ENCODE assay signal across 21 mouse cellular contexts in the genomic region with DNA sequence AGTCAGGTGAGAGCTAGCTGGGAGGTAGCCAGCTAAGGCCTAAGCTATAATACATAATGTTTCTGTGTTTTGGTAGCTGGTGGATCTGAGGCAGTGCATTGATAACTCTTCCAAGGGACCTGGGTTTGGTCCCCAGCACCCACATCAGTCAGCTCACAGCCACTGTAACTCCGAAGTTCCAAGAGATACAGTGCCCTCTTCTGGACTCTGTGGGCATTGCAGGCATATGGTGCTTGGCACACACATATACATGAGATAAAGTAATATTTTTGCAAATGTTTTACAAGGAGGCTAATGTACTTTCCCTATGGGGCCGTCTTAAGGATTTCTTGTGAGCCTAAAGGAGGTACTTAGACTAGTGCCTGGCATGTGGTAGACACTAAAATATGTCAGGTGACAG.
DNase-seq lines count a peak whose midpoint lies in the region; ATAC-seq and TF ChIP-seq lines count a peak whose summit lies in the region.
"Had no signal": no experiment of that assay in that cellular context is flagged by ENCODE, and none has a peak within 500 bp of the region (broad histone marks: within the 10 kb centered on the region; RNA-seq: fewer than 3 reads in every experiment).

No protein-coding gene starts in this region.

- H3K4me3 ChIP-seq in forebrain, postnatal 0 days (ENCODE audit: low read depth, low read length): no peak overlapping the region
- no peak overlapping the region for H3K4me3 ChIP-seq in forebrain, embryonic 13.5 days
- no peak overlapping the region for H3K4me3 ChIP-seq in left cerebral cortex, adult 2 months
- H3K4me3 ChIP-seq in cortical plate, adult 2 months (ENCODE audit: insufficient read depth, low read length): no peak overlapping the region
- H3K4me3 ChIP-seq: heart, embryonic 10.5 days; neural tube, embryonic 12.5 days had no signal

- H3K4me1 ChIP-seq in forebrain, postnatal 0 days (ENCODE audit: insufficient read depth): no peaks in the 10 kb centered on the region
- H3K4me1 ChIP-seq in forebrain, embryonic 13.5 days: no peaks in the 10 kb centered on the region
- H3K4me1 ChIP-seq in cortical plate, adult 2 months (ENCODE audit: control insufficient read depth, insufficient read depth, low read length): no peaks in the 10 kb centered on the region
- H3K4me1 ChIP-seq: heart, embryonic 10.5 days; neural tube, embryonic 12.5 days had no signal

- H3K36me3 ChIP-seq in forebrain, postnatal 0 days (ENCODE audit: insufficient read depth): no peaks in the 10 kb centered on the region
- no peaks in the 10 kb centered on the region for H3K36me3 ChIP-seq in forebrain, embryonic 13.5 days (ENCODE audit: poor library complexity, severe bottlenecking)
- H3K36me3 ChIP-seq: heart, embryonic 10.5 days; neural tube, embryonic 12.5 days had no signal

- intact Hi-C loops in left cerebral cortex, adult 2 months (cut with DNase I): no loop called here
- intact Hi-C loops in left cerebral cortex, postnatal 25 days (cut with DNase I): no loop called here

- no peaks in the 10 kb centered on the region for H3K27me3 ChIP-seq in forebrain, postnatal 0 days (ENCODE audit: insufficient read depth, low read length)
- no peaks in the 10 kb centered on the region for H3K27me3 ChIP-seq in forebrain, embryonic 13.5 days
- H3K27me3 ChIP-seq: neural tube, embryonic 12.5 days; Patski had no signal

- no peak for ATAC-seq in forebrain, postnatal 0 days
- ATAC-seq in forebrain, embryonic 13.5 days: no peak
- ATAC-seq: forebrain, embryonic 14.5 days; inflammation-experienced regulatory T-cells, adult 6 months; Patski had no signal

- H3K9me3 ChIP-seq in forebrain, postnatal 0 days (ENCODE audit: low read length): no peaks in the 10 kb centered on the region
- H3K9me3 ChIP-seq in forebrain, embryonic 13.5 days (replicated peaks): 0 out of 2 replicates have a peak, but pooled peaks cover 6% of the 10 kb centered on the region
- H3K9me3 ChIP-seq: heart, embryonic 10.5 days; neural tube, embryonic 12.5 days had no signal

- no peak overlapping the region for H3K9ac ChIP-seq in forebrain, postnatal 0 days
- no peak overlapping the region for H3K9ac ChIP-seq in forebrain, embryonic 13.5 days
- H3K9ac ChIP-seq: lung, embryonic 14.5 days; neural tube, embryonic 12.5 days had no signal

- no peak for DNase-seq in forebrain, postnatal 0 days
- DNase-seq in left cerebral cortex, adult 2 months (ENCODE audit: extremely low spot score in 1 of 2, low spot score in 2 of 2): no peak
- DNase-seq in left cerebral cortex, postnatal 25 days (ENCODE audit: low spot score in 2 of 2): no peak
- DNase-seq in ES-CJ7 (ENCODE audit: low read depth, low spot score): peak; percentile 21
- no peak for DNase-seq in frontal cortex, postnatal 25 days (ENCODE audit: low spot score in 2 of 2)
- DNase-seq: adrenal gland, postnatal 36 days; cerebellum, adult 9-10 months; heart, postnatal 10 days; layer of hippocampus, postnatal 36 days; left cerebral cortex, postnatal 4 days; lung, embryonic 14.5 days; lung, postnatal 36 days; right cerebral cortex, postnatal 4 days; thymus, postnatal 25 days had no signal

- WGBS in forebrain, postnatal 0 days: 95% methylated on average over 2 of the region's 2 CpGs
- WGBS in forebrain, embryonic 13.5 days: 87% methylated on average over 2 of the region's 2 CpGs

- no peak overlapping the region for H3K27ac ChIP-seq in forebrain, postnatal 0 days (ENCODE audit: low read depth, low read length)
- H3K27ac ChIP-seq in forebrain, embryonic 13.5 days: no peak overlapping the region
- H3K27ac ChIP-seq in left cerebral cortex, adult 2 months: no peak overlapping the region
- H3K27ac ChIP-seq in cortical plate, adult 2 months (ENCODE audit: insufficient read depth, low read length): no peak overlapping the region
- H3K27ac ChIP-seq: heart, embryonic 10.5 days; neural tube, embryonic 12.5 days had no signal

- no peak for TF ChIP-seq POLR2A in cortical plate, adult 2 months (IDR thresholded peaks at IDR 0.05; ENCODE audit: extremely low read depth, insufficient read depth, low read length)

- TF ChIP-seq CTCF in forebrain, postnatal 0 days (IDR thresholded peaks at IDR 0.05; ENCODE audit: low read depth): 0 out of 2 replicates have a peak, but pooled peaks have one; percentile 17
- TF ChIP-seq CTCF in left cerebral cortex, adult 2 months (IDR thresholded peaks at IDR 0.05): peak; percentile 28
- TF ChIP-seq CTCF in cortical plate, adult 2 months (IDR thresholded peaks at IDR 0.05; ENCODE audit: extremely low read depth, insufficient read depth, low read length): 0 out of 2 replicates have a peak, but pooled peaks have one; percentile 8

- no peak overlapping the region for H3K4me2 ChIP-seq in forebrain, postnatal 0 days (ENCODE audit: low read depth)
- no peak overlapping the region for H3K4me2 ChIP-seq in forebrain, embryonic 13.5 days
- H3K4me2 ChIP-seq: lung, embryonic 14.5 days; neural tube, embryonic 12.5 days had no signal
